Mouse (Mus musculus) urinary bladder, adult 18-20 months (tissue): ENCODE results near the gene Lrrc29.

Experiments used
- DNase-seq, 2 experiments: peaks; one replicate each; pipeline ENCODE4 v3.0.0; 2022; ENCODE audit warnings: low spot score in 2 of 2, mixed read lengths in 2 of 2

Lrrc29 gene

GRCm38 (mm10) chr8:105326141-105326672, at the start of gene Lrrc29, which contains the start of gene Tmem208:
Gene Lrrc29, minus strand, starts transcription at chr8:105326278.
Gene Tmem208, plus strand, starts transcription at chr8:105326354.
- peak; percentile 91 to 95 for DNase-seq

- DNase-seq: no peak
Measured at GRCm38 (mm10) chr8:105374513-105374966, 48.5 kb upstream of the Lrrc29 start.

GRCm38 (mm10) chr8:105373032-105373431, 47.0 kb upstream of the Lrrc29 start, which contains the start of gene Plekhg4:
Gene Plekhg4, plus strand, starts transcription at chr8:105373274.
- no peak for DNase-seq

GRCm38 (mm10) chr8:105372473-105372872, 46.4 kb upstream of the Lrrc29 start:
- DNase-seq: no peak

- DNase-seq: no peak
Measured at GRCm38 (mm10) chr8:105367107-105367506, 41.0 kb upstream of the Lrrc29 start.

GRCm38 (mm10) chr8:105361751-105362702, 35.9 kb upstream of the Lrrc29 start:
- no peak for DNase-seq

GRCm38 (mm10) chr8:105359646-105360045, 33.6 kb upstream of the Lrrc29 start:
- DNase-seq: no peak

- DNase-seq: no peak
Measured at GRCm38 (mm10) chr8:105359208-105359607, 33.1 kb upstream of the Lrrc29 start.

GRCm38 (mm10) chr8:105356681-105357080, 30.6 kb upstream of the Lrrc29 start:
- DNase-seq: no peak

- DNase-seq: no peak
Measured at GRCm38 (mm10) chr8:105355179-105356024, 29.3 kb upstream of the Lrrc29 start.

GRCm38 (mm10) chr8:105354549-105354948, 28.5 kb upstream of the Lrrc29 start:
- DNase-seq: no peak

- DNase-seq: no peak
Measured at GRCm38 (mm10) chr8:105353583-105354135, 27.6 kb upstream of the Lrrc29 start.

- DNase-seq: no peak
Measured at GRCm38 (mm10) chr8:105350186-105350585, 24.1 kb upstream of the Lrrc29 start.

- no peak for DNase-seq
Measured at GRCm38 (mm10) chr8:105349096-105349771, 23.2 kb upstream of the Lrrc29 start.

- DNase-seq: peak in 1 of 2 experiments; percentile 30
Measured at GRCm38 (mm10) chr8:105348450-105349095, 22.5 kb upstream of the Lrrc29 start, which contains the start of gene Slc9a5. Gene Slc9a5, plus strand, starts transcription at chr8:105348843.

- peak; percentile 84 to 93 for DNase-seq
Measured at GRCm38 (mm10) chr8:105347428-105348221, 21.5 kb upstream of the Lrrc29 start, which contains the start of gene Fhod1. Gene Fhod1, minus strand, starts transcription at chr8:105347953.

- peak; percentile 63 to 84 for DNase-seq
Measured at GRCm38 (mm10) chr8:105346611-105347427, 20.7 kb upstream of the Lrrc29 start.
